Mouse (Mus musculus): ENCODE measurements at regions not wholly inside any gene's neighbourhood (a gene's known extent, or its start where the extent isn't known, plus 50 kb on each side); places are given as distances from the start of the nearest gene placed in this dataset.

GRCm38 (mm10) chr13:6059515-6060228 is 198.4 kb downstream of the Klf6 start:
- peak; percentile 69 for DNase-seq (ENCODE audit: low spot score)

- DNase-seq (ENCODE audit: low spot score), result no peak
Observed at GRCm38 (mm10) chr13:6060229-6060845, 199.1 kb downstream of the Klf6 start.

GRCm38 (mm10) chr13:6062305-6062704 is 201.0 kb downstream of the Klf6 start:
- DNase-seq (ENCODE audit: low spot score), result no peak

- no peak for DNase-seq (ENCODE audit: low spot score)
Observed at GRCm38 (mm10) chr13:6062729-6063386, 201.6 kb downstream of the Klf6 start.

GRCm38 (mm10) chr13:6076978-6077825 is 215.9 kb downstream of the Klf6 start:
- DNase-seq (ENCODE audit: low spot score), result no peak

- peak; percentile 5 for DNase-seq (ENCODE audit: low spot score)
Observed at GRCm38 (mm10) chr13:6085891-6086290, 224.6 kb downstream of the Klf6 start.

GRCm38 (mm10) chr13:6109018-6109657 is 247.9 kb downstream of the Klf6 start:
- DNase-seq (ENCODE audit: low spot score), result no peak

- DNase-seq (ENCODE audit: low spot score), result no peak
Observed at GRCm38 (mm10) chr13:6119703-6120102, 258.4 kb downstream of the Klf6 start.

GRCm38 (mm10) chr13:6127311-6127710 is 266.0 kb downstream of the Klf6 start:
- no peak for DNase-seq (ENCODE audit: low spot score)

GRCm38 (mm10) chr13:6128903-6129302 is 267.6 kb downstream of the Klf6 start:
- DNase-seq (ENCODE audit: low spot score), result peak; percentile 42

- DNase-seq (ENCODE audit: low spot score), result no peak
Observed at GRCm38 (mm10) chr13:6131363-6131762, 270.1 kb downstream of the Klf6 start.

GRCm38 (mm10) chr13:6137170-6137569 is 275.9 kb downstream of the Klf6 start:
- DNase-seq (ENCODE audit: low spot score), result no peak

- DNase-seq (ENCODE audit: low spot score), result no peak
Observed at GRCm38 (mm10) chr13:6142771-6143170, 281.5 kb downstream of the Klf6 start.

- no peak for DNase-seq (ENCODE audit: low spot score)
Observed at GRCm38 (mm10) chr13:6153657-6154056, 292.4 kb downstream of the Klf6 start.

GRCm38 (mm10) chr13:6156191-6156590 is 294.9 kb downstream of the Klf6 start:
- DNase-seq (ENCODE audit: low spot score), result no peak

- peak; percentile 14 for DNase-seq (ENCODE audit: low spot score)
Observed at GRCm38 (mm10) chr13:6157029-6157428, 295.7 kb downstream of the Klf6 start.

GRCm38 (mm10) chr13:6157946-6158345 is 296.7 kb downstream of the Klf6 start:
- peak; percentile 84 for DNase-seq (ENCODE audit: low spot score)

GRCm38 (mm10) chr13:6159412-6159811 is 298.1 kb downstream of the Klf6 start:
- DNase-seq (ENCODE audit: low spot score), result peak; percentile 54

- DNase-seq (ENCODE audit: low spot score), result no peak
Observed at GRCm38 (mm10) chr13:6165916-6166315, 304.6 kb downstream of the Klf6 start.

- no peak for DNase-seq (ENCODE audit: low spot score)
Observed at GRCm38 (mm10) chr13:6167055-6167761, 305.9 kb downstream of the Klf6 start.

GRCm38 (mm10) chr13:6173095-6173494 is 311.8 kb downstream of the Klf6 start:
- no peak for DNase-seq (ENCODE audit: low spot score)
